Mouse (Mus musculus) frontal cortex, postnatal 25 days (tissue): ENCODE data around the gene Sgsm2.
"Not testable (repeated sequence)": the region's sequence is repeated elsewhere in the genome, so short reads cannot be mapped to it uniquely, and the experiment has no call there.

ENCODE experiments used
- DNase-seq, 2 experiments: peaks; one replicate each; pipeline ENCODE4 v3.0.0; 2022; ENCODE audit warnings: low spot score in 2 of 2

Sgsm2 gene

DNA sequence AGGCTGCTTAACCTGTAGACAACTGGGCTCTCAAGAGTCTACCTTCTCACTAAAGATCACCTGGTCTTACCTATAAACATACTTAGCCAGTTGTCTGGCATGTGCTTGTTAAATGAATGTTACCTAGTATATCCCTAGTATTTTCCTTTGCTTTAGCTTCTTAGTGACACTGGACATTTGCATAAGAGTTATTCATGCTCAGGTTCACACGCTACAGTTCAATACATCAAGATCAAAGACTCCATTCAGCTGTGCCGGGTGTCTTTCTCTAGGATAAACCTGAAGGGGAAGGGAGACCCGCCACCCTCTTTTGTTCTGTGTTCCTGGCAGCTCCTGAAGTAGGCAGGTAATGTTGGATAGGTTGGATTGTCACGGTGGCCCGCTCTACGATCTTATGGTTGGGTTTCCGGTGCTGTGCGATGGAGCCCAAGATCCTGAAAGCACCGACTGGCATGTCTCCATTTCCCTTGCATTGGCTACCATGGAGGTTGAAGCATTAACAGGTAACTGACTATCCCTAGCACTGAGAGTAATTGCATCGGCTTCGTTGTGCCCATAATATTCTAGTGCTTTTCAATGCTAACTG, 67.8 kb downstream of the Sgsm2 start:
- no peak for DNase-seq

DNA sequence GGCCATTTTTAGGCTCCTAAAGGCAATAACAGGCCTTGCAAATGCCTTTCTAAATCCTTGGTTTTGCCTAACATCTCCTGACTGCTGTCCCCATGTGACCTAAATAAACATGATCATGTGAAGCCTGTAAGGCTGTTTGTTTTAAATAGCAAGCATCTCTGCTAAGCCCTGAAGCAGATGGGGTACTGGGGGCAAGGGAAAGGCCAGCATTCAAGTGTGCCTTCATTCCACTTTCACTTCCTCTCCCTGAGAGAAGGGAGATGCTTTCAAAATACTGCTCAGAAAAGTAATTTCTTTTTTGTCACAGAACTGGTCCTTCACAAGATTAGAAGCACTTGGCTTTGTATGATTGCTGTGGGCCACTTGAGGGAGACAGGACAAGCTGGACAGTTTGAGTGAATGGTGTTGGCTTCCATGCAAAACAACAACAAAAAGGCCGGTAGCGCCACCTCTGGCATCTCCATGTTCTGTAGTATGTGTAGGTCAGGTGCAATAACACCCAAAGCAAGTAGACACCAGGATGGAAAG, 68.4 kb downstream of the Sgsm2 start:
- no peak for DNase-seq

DNA sequence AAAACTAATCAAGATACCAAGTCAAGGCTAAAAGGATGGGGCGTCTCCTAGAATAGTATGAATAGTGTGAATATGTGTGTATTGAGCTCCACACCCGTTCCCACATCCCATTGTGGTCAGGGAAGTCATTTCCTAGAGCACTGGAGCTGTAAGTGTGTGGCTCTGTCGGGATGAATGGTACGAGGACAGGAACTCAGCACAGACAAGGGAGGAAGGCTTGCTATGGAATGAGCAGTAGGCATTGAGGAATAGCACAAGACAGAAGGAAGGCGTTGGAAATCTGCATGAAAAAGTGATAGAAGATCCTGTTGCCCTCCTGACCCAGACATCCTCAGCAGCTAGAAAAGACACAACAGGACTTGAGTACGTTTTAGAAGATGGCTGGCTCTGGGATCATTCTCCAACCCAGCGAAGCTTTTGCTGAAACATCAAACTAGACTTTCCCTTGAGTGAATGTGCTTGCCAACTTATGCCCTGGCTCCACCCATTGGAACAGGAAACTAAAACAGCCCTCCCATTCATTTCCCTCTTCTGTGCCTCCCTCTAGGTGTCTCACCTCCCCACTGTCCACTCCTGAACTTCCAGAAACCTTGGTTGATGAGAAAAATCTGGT, 69.0 kb downstream of the Sgsm2 start:
- DNase-seq, result no peak

DNA sequence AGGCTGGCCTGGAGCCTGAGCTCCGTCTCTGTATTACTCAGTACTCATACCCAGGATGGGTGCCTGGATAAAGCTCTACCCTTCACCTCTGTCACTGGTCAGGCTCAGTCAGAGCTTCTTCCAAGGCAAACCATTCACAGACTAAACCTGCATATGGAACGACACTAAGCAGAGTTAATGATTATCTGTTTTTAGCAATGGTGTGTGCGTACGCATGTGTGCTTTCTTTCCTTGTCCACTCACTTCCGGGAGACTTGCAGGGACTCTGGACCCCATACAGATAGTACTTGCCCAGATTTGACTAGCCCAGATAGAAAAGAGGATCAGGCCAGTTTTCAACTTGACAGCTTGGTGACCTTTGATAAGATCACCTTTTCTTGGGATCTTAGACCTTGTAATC, 70.2 kb downstream of the Sgsm2 start:
- DNase-seq, result no peak

DNA sequence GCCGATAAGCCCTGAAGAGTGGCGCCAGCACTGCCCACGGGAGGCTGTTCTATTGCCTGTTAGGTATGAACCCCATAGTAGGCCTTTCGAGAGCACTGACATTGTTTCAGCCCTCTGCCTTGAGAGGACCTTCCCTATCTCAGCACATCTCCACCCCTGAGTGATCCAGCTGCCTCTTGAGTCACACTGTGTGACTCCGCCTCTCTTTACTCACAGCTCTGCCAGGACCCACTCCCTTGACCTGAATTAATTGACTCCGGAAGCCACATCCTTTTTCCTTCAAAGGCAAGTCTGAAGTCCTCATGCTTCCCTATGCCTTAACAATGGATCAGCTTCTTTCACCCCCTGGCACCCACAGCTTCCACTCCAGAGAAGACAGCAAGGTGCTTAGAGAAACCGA, 70.7 kb downstream of the Sgsm2 start:
- DNase-seq, result no peak

DNA sequence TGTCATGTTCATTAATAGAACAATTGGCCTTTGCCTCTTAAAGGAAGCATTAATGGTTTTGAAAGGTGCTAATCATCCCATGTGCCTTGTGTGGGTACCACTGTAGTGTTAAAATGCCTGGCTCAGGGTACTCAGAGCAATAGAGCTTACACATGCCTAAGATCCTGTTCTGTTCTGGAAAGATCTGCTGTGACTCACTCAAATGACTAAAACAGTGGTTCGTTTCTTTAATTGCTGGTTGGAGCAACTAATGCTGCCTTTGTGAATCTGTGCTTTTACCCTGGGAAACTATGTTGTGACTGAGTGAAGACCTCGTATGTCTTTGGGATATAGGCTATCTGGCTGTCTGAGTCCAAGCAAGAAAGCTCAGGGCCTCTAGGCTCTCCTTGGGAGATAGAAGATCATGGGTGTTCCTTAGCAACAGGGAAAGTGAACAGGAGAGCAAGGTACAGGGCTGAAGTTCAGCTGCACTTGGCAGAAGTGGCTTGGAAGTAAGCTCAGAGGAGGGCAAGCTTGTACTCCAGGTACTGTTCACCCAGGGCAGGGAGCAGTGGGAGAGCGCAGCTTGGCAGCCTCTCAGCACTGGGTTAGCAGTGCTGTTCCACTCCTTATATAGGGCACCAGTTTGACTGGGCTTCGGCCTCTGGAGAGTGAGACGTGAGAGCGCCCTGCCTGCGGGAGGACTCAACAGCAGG, 74.0 kb downstream of the Sgsm2 start:
- DNase-seq, result no peak

DNA sequence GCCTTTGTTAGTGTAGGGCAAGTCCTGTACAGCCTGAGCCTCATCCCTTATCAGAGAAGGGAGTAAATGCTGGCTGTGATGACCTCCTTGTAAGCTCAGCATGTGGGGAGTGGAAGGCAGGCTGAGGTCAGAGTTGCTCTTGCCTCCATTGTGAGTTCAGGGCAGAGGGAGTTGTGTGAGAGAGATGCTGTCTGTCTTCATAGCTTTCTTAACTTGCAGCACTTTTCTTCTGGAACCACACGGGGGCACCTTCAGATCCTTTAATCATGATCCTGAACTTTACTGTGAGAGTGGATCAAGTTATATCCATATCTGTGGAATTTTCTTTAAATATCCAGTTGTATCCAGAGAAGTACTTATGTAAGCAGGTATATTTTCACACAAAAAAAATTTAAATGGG, 75.4 kb downstream of the Sgsm2 start:
- DNase-seq, result no peak

DNA sequence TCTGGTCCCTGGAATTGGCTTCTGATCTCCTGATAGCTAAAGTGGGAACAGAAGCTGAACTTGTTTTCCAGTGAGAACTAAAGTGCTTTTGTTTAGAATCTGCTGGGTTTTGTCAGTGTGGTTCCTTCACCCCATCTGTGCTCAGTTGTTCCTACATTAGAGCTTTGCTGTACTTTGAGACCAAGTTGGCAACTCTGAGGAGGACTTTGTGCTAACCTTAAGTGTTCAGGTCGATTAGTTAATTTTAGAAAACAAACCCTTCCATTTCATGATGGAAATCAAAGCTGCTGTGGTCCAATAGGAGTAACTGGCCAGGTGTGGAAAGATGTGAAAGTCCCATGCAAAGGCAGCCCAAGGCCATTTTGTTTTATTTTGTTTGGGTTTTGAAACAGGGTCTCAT, 75.9 kb downstream of the Sgsm2 start:
- no peak for DNase-seq

DNA sequence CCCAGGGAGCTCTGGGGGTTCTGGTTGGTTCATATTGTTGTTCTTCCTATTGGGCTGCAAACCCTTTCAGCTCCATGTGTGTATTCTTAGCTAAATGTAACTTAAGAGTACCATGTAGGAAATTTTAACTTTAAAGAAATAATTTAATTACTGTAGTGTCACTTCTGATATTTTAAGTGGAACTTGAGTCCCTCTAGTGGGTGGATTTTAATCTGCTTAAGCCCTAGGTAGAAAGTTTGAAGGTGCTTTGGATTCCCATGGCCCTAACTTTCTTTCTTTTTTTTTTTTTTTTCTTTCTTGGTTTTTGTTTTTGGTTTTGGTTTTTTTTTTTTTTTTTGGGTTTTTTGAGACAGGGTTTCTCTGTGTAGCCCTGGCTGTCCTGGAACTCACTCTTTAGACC, 81.1 kb downstream of the Sgsm2 start:
- DNase-seq, result no peak

DNA sequence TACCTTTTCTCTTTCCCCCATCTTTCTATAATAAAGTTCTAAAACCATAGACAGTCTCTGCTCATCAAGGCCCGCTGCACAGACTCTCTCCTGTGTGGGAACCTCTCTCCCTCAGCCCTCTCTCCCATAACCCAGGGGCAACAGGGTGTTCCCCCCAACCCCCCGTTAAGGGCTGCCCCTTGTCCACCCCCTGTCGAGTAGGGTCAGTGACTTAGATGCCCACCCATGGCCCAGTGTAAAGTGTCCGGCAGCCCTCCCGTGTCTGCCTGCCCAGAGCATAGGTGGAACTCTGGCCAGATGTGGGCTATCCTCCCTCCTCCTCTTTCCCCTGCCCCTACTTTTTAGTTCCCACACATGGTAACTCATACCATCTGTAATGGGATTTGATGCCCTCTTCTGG, 85.3 kb downstream of the Sgsm2 start:
- no peak for DNase-seq

DNA sequence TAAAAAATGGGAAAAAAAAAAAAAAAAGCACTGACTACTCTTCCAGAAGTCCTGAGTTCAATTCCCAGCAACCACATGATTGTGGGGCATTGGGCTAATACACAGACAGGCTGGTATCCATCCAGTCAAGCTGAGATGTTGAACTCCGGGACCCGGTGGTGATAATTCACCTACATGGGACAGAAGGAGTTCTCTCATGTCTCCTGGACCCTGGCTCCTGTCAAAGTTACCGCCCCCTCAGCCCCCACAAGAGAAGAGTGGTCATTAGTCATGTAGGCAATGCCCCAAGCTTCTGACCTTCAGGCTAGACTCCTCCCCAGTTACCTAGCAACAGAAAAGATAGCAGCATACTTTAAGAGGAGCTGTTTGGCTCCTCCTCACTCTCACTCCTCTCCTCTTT, 85.8 kb downstream of the Sgsm2 start:
- DNase-seq, result not testable (repeated sequence)

DNA sequence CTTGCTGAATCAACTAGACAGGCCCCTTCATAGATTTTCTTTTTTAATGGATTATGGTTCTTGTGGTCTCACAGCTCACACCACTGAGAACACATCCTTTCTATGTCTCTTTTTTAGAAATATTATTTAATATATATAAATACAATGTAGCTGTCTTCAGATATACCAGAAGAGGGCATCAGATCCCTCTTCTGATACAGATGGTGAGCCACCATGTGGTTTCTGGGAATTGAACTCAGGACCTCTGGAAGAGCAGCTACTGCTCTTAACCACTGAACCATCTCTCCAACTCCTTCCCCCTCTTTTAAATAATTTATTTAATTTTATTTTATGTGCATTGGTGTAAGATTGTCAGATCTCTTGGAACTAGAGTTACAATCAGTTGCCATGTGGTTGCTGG, 86.7 kb downstream of the Sgsm2 start:
- no peak for DNase-seq

DNA sequence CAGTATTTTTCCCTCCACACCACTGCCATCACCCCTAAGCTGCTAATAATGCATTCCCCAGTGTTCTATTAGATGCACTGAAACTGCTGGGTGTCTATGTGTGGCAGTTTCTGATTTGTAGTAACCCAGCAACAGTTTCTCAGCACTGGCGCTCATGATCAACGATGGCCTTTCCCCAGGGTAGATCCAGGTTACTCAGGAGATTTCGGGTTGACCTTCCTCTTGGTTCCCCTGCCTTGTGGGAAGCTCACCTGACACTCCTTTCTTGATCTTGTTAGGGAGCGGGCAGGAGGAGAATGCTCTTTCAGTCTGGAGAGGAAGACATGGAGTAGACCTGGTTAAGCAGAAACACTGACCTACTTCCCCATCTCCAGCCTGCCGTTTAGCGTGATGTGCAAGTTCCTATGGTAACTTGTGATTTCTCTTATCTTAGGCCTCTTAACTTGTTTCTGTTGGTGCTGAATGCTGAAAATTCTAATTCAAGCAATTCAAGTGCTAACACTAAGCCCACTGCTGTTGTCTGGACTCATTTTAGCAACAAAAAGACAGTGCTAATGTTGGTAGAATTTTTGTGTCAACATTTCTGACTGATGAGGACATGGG, 88.5 kb downstream of the Sgsm2 start:
- no peak for DNase-seq

DNA sequence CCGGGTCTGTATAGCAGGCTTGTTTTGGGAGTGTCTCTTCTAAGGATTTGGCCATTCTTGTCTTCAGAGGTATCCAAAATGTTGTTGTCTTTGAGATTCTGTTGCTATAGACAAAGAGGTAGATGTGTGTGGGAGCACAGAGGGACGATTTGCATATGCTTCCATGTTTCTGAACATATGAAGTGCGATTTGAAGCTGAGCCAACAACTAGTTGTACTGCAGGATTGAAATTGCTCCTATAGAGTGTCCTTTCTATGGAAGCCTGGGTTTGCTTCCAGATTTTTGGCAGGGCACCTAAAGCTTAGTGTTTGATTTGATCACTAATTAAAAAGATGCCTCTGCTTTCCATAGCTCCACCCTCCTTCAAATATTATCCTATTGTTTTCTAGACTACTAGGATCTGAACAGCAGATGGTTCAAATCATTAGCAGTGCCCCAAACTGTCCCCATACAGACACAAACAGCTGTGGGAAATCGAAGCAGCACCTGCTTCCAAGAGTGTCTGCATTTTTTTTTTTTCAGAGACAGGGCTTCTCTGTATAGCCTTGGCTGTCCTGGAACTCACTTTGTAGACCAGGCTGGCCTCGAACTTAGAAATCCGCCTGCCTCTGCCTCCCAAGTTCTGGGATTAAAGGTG, 89.5 kb downstream of the Sgsm2 start:
- DNase-seq, result no peak

DNA sequence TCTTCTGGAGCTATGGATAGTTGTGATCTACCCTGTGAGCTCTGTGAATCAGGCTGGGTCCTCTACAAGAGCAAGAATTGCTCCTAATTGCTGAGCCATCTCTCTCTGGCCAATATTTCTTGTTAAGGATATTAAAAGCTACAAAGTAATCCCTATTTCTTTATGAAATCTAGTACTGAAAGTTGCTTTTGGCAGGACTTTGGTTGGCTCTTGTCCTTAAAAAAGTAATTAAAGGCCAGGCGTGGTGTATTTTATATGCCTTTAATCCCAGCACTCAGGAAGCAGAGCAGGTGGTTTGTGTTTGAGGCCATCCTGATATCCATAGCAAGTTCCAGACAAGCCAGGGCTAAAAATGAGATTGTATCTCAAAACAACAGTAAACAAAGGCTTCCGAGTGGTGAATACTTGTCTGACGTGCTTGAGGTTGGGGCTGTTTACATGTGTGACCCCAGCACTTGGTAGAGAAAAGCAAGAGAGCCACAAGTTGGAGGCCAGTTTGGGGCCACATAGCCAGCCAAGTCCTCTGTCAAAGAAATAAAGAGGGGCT, 92.7 kb downstream of the Sgsm2 start:
- DNase-seq, result no peak

DNA sequence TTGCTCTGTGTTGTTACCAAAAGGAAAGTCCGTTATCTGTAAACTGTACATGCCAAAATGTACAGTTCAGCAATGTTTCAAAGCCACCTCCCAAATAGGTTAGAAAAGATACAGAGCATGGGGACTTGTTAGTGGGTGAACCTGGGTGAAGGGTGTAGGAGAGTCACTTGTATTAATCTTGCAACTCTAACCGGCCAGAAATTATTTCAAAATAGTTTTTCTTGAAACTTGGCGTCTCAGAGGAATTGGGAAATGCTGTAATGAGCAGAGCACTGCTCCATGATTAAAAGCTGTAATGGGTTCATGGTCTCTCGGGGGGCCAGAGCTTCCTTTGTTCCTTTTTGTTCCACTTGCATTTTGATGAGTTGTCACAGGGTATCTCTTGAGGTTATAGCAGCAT, 96.2 kb downstream of the Sgsm2 start:
- no peak for DNase-seq
